Mouse (Mus musculus) c-Kit-positive CD71-positive TER-119-negative erythroid progenitor cells, embryonic 14.5 days (primary cell): ENCODE results near the gene Pelp1.

Experiments
- DNase-seq: peaks from one replicate; pipeline ENCODE4 v3.0.0-alpha.2; 2013; ENCODE audit warnings: low read depth

The Pelp1 gene

GRCm38 (mm10) chr11:70409594-70410296, at the start of gene Pelp1:
Gene Pelp1 (minus strand): TSS chr11:70410031.
- peak; percentile 66 for DNase-seq

- no peak for DNase-seq
Measured at GRCm38 (mm10) chr11:70458688-70459600, 49.1 kb upstream of the Pelp1 start, which contains the start of gene Zmynd15. Gene Zmynd15 (plus strand): TSS chr11:70459433.

- no peak for DNase-seq
Measured at GRCm38 (mm10) chr11:70453261-70454044, 43.6 kb upstream of the Pelp1 start.

- DNase-seq = peak; percentile 95
Measured at GRCm38 (mm10) chr11:70451797-70452498, 42.1 kb upstream of the Pelp1 start, which contains the start of gene Med11. Gene Med11 (plus strand): TSS chr11:70451919.

GRCm38 (mm10) chr11:70450926-70451325, 41.1 kb upstream of the Pelp1 start:
- DNase-seq = no peak

GRCm38 (mm10) chr11:70447373-70447772, 37.5 kb upstream of the Pelp1 start:
- no peak for DNase-seq

GRCm38 (mm10) chr11:70446756-70447155, 36.9 kb upstream of the Pelp1 start:
- DNase-seq = no peak

- DNase-seq = no peak
Measured at GRCm38 (mm10) chr11:70444667-70445066, 34.8 kb upstream of the Pelp1 start.

- DNase-seq = no peak
Measured at GRCm38 (mm10) chr11:70443964-70444363, 34.1 kb upstream of the Pelp1 start.

GRCm38 (mm10) chr11:70441882-70442281, 32.1 kb upstream of the Pelp1 start:
- no peak for DNase-seq

GRCm38 (mm10) chr11:70440637-70441036, 30.8 kb upstream of the Pelp1 start:
- DNase-seq = no peak

GRCm38 (mm10) chr11:70438728-70439374, 29.0 kb upstream of the Pelp1 start:
- DNase-seq = no peak

- no peak for DNase-seq
Measured at GRCm38 (mm10) chr11:70437426-70437825, 27.6 kb upstream of the Pelp1 start.

- DNase-seq = no peak
Measured at GRCm38 (mm10) chr11:70435476-70435875, 25.6 kb upstream of the Pelp1 start.

- DNase-seq = no peak
Measured at GRCm38 (mm10) chr11:70433951-70434350, 24.1 kb upstream of the Pelp1 start.

GRCm38 (mm10) chr11:70433569-70433943, 23.7 kb upstream of the Pelp1 start:
- DNase-seq = no peak

GRCm38 (mm10) chr11:70432895-70433568, 23.2 kb upstream of the Pelp1 start:
- DNase-seq = no peak

GRCm38 (mm10) chr11:70432048-70432894, 22.4 kb upstream of the Pelp1 start, which contains the start of gene Arrb2:
Gene Arrb2 (plus strand): TSS chr11:70432635.
- peak; percentile 93 for DNase-seq

GRCm38 (mm10) chr11:70431574-70431973, 21.7 kb upstream of the Pelp1 start:
- DNase-seq = no peak
